Mouse (Mus musculus): ENCODE measurements around the gene Dph5. TPM values are rescaled to one million over a fixed set of nuclear protein-coding genes. Genes with fewer than 3 reads are reported as not detected.

Gene Dph5
- total RNA-seq, 2 experiments from 2014 or later: 12.9 to 13.6 TPM

- intact Hi-C loops (cut with DNase I): loop anchor here (2.0 kb wide), 1 partner anchor 318 kb away; no protein-coding TSS in a partner anchor
- no peak for DNase-seq (ENCODE audit: extremely low spot score in 1 of 2, low spot score in 2 of 2)
Measured at GRCm38 (mm10) chr3:115979000-115979399, 91.4 kb downstream of the Dph5 start.

- DNase-seq (ENCODE audit: extremely low spot score in 1 of 2, low spot score in 2 of 2): no peak
- intact Hi-C loops (cut with DNase I): no loop called here
Measured at GRCm38 (mm10) chr3:115983217-115983616, 95.6 kb downstream of the Dph5 start.

Small RNA genes lying within 50 kb of the gene (microRNA-seq; reads per million reads assigned to microRNA genes)
- gene Mir669n: not detected

Other genes with a start within 250 kb of the Dph5 start
- gene S1pr1, start 172.8 kb upstream of the Dph5 start, total RNA-seq (2021): 10 to 100 TPM; 49.3 to 56.3 TPM
- gene Slc30a7, start 119.6 kb downstream of the Dph5 start, total RNA-seq (2021): 10 to 100 TPM; 24.8 to 31.7 TPM
- gene Extl2, start 119.6 kb downstream of the Dph5 start, total RNA-seq (2021): 10 to 100 TPM; 62.4 to 67.1 TPM
- gene Vcam1, start 241.9 kb downstream of the Dph5 start, total RNA-seq (2021): 10 to 100 TPM; 37.6 to 39.3 TPM

All from left cerebral cortex, postnatal 10 days (tissue).